Mouse (Mus musculus) spleen, adult 2 months (tissue): ENCODE data around the gene Prkn.

Experiments
- CTCF ChIP-seq: fragments of 200-500 bp; IDR thresholded peaks from 2 replicates; pipeline ENCODE4 v1.5.1; 2011; ENCODE audit warnings: mild to moderate bottlenecking, inconsistent platforms; ENCODE audit not compliant: insufficient read depth, insufficient read length, insufficient replicate concordance; ENCODE audit errors: extremely low read depth
- POLR2A ChIP-seq: fragments of 200-500 bp; IDR thresholded peaks from 2 replicates; pipeline ENCODE4 v1.6.1; 2011; ENCODE audit warnings: low read depth, low read length, inconsistent platforms

DNA sequence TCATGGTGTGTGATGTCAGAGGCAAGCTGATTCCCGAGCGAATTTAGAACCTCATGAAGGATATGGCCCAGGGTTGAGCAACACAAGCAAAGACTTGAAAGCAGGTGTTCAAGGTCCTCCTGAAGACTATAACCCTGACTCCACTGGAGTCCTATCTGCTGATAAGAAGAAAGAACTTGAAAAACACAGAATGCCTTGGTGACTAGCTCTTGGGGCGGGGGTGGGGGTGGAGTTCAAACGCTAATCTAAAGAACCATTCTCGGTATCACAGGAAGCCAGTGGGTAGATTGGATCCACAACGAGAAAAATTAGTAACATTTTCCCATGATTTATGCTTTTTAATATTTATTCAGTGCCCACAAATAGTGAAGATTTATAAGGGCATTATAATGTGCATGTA is 879.6 kb downstream of the Prkn start:
- TF ChIP-seq POLR2A = no peak
- no peak for TF ChIP-seq CTCF
